Mouse (Mus musculus) myocyte (in vitro differentiated cells): ENCODE measurements around the gene C730034F03Rik.

Experiments
- CEBPB ChIP-seq: IDR thresholded peaks from 2 replicates; pipeline ENCODE4 v1.6.1; 2011; ENCODE audit warnings: mild to moderate bottlenecking, moderate library complexity; ENCODE audit not compliant: poor library complexity, insufficient read depth, severe bottlenecking
- MAX ChIP-seq: IDR thresholded peaks from one replicate; pipeline ENCODE4 v1.6.1; 2011; ENCODE audit warnings: low read depth, mild to moderate bottlenecking, control low read depth
- MYOD1 ChIP-seq, 3 experiments: IDR thresholded peaks; one replicate each; pipeline ENCODE4 v1.6.1; 2011; ENCODE audit warnings: control low read depth in 2 of 3, low read depth in 2 of 3, mild to moderate bottlenecking in 2 of 3, moderate library complexity in 1 of 3; ENCODE audit not compliant: insufficient read length in 2 of 3, control insufficient read depth in 1 of 3
- POLR2A ChIP-seq: IDR thresholded peaks from one replicate; pipeline ENCODE4 v1.6.1; 2011; ENCODE audit warnings: low read depth, mild to moderate bottlenecking, control low read depth, moderate library complexity; ENCODE audit not compliant: insufficient read length
- POLR2AphosphoS2 ChIP-seq: IDR thresholded peaks from one replicate; pipeline ENCODE4 v1.6.1; 2011; ENCODE audit warnings: low read depth, control low read depth; ENCODE audit not compliant: insufficient read length
- SRF ChIP-seq: IDR thresholded peaks from one replicate; pipeline ENCODE4 v1.6.1; 2011; ENCODE audit warnings: low read depth; ENCODE audit not compliant: control insufficient read depth, insufficient read length
- TCF12 ChIP-seq: IDR thresholded peaks from one replicate; pipeline ENCODE4 v1.6.1; 2011; ENCODE audit warnings: mild to moderate bottlenecking, control low read depth; ENCODE audit not compliant: poor library complexity, insufficient read depth, severe bottlenecking
- TCF3 ChIP-seq: IDR thresholded peaks from one replicate; pipeline ENCODE4 v1.6.1; 2011; ENCODE audit warnings: low read depth, control low read depth; ENCODE audit not compliant: insufficient read length

GRCm38 (mm10) chr15:89390081-89390480 is 39.3 kb upstream of the C730034F03Rik start:
- TF ChIP-seq CEBPB (no peak), POLR2A (no peak), POLR2AphosphoS2 (no peak), MYOD1 (IDR thresholded peaks at IDR 0.05; ENCODE audit: control insufficient read depth in 1 of 3, insufficient read length in 2 of 3, low read depth in 2 of 3) (no peak), TCF12 (no peak), MAX (no peak), SRF (no peak), TCF3 (no peak)
